8 mouse cellular contexts compared by ENCODE assay signal in the genomic region with DNA sequence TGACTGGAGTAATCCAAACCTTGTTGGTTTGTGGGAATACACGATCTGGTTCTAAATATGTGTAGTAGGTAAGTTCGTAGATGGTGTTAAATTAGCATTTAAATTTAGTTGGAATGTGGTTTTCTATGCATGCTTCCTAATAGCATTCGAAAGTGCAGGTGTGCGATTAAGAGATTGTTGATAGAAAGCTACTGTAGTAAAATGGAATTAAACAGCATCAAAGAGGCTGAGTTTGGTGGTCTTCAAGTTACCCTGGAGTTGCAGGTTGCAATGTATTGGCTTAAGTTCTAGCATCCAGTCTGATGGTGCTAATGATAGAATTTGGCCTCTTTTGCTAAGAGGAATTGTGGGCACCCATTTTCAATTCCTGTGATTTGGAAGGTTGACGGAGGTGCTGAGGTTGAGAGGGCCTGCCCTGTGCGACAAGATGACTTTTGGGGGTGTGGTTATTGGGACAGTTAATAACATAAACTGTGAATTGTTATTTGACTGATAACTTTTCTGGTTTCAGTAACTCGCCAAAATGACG. TPM values are rescaled to one million over a fixed set of nuclear protein-coding genes. Genes with fewer than 3 reads are reported as not detected.
DNase-seq lines count a peak whose midpoint lies in the region; ATAC-seq and TF ChIP-seq lines count a peak whose summit lies in the region.

No protein-coding gene starts in this region.

- ATAC-seq in forebrain, embryonic 13.5 days: no peak
- ATAC-seq in liver, embryonic 13.5 days (ENCODE audit: low read depth): no peak
- no peak for ATAC-seq in megakaryocyte progenitor cell, adult 5-6 weeks (replicated peaks; ENCODE audit: poor library complexity)

- peak overlapping the region; percentile 99 for H3K4me3 ChIP-seq in heart, embryonic 10.5 days
- H3K4me3 ChIP-seq in C2C12 (ENCODE audit: insufficient read depth, poor library complexity, severe bottlenecking): peak overlapping the region; percentile 97
- H3K4me3 ChIP-seq in forebrain, embryonic 13.5 days: peak overlapping the region; percentile 87
- H3K4me3 ChIP-seq in liver, embryonic 13.5 days (replicated peaks): peak overlapping the region; percentile 95

- WGBS in heart, embryonic 10.5 days: 18% methylated on average over 8 of the region's 8 CpGs
- 25% methylated on average over 8 of the region's 8 CpGs for WGBS in forebrain, embryonic 13.5 days
- whole genome bisulfite sequencing in liver, embryonic 13.5 days (ENCODE audit: insufficient replicate concordance): 3% methylated on average over 8 of the region's 8 CpGs

- H3K36me3 ChIP-seq in heart, embryonic 10.5 days: peaks cover 48% of the 10 kb centered on the region
- peaks cover 52% of the 10 kb centered on the region for H3K36me3 ChIP-seq in C2C12 (ENCODE audit: control insufficient read depth, insufficient read depth)
- peaks cover 46% of the 10 kb centered on the region for H3K36me3 ChIP-seq in forebrain, embryonic 13.5 days (ENCODE audit: poor library complexity, severe bottlenecking)
- H3K36me3 ChIP-seq in liver, embryonic 13.5 days: peaks cover 50% of the 10 kb centered on the region

- peak overlapping the region; percentile 100 for H3K27ac ChIP-seq in heart, embryonic 10.5 days
- peak overlapping the region; percentile 81; the same call in 1 of the 2 replicates for H3K27ac ChIP-seq in forebrain, embryonic 13.5 days
- peak overlapping the region; percentile 88 for H3K27ac ChIP-seq in liver, embryonic 13.5 days

- H3K27me3 ChIP-seq in heart, embryonic 10.5 days (ENCODE audit: insufficient read depth, poor library complexity, severe bottlenecking): no peaks in the 10 kb centered on the region
- no peaks in the 10 kb centered on the region for H3K27me3 ChIP-seq in C2C12 (ENCODE audit: control insufficient read depth, insufficient read depth, insufficient read length)
- no peaks in the 10 kb centered on the region for H3K27me3 ChIP-seq in forebrain, embryonic 13.5 days
- no peaks in the 10 kb centered on the region for H3K27me3 ChIP-seq in liver, embryonic 13.5 days

- H3K9me3 ChIP-seq in heart, embryonic 10.5 days: no peaks in the 10 kb centered on the region
- H3K9me3 ChIP-seq in forebrain, embryonic 13.5 days (replicated peaks): no peaks in the 10 kb centered on the region
- no peaks in the 10 kb centered on the region for H3K9me3 ChIP-seq in liver, embryonic 13.5 days (replicated peaks)

- H3K4me2 ChIP-seq in forebrain, embryonic 13.5 days: peak overlapping the region; percentile 82
- peak overlapping the region; percentile 74 for H3K4me2 ChIP-seq in liver, embryonic 13.5 days

- H3K79me3 ChIP-seq in C2C12 (ENCODE audit: low read depth): peaks cover 18% of the 10 kb centered on the region

- TF ChIP-seq CTCF in C2C12 (IDR thresholded peaks at IDR 0.05; ENCODE audit: control insufficient read depth, insufficient read depth, insufficient read length): no peak

- peaks cover 31% of the 10 kb centered on the region for H3K79me2 ChIP-seq in C2C12 (ENCODE audit: control insufficient read depth, insufficient read depth)

- peak overlapping the region; percentile 96 for H3K9ac ChIP-seq in forebrain, embryonic 13.5 days
- peak overlapping the region; percentile 96 for H3K9ac ChIP-seq in liver, embryonic 13.5 days

- no peak for DNase-seq in heart, embryonic 10.5 days (ENCODE audit: low spot score)
- no peak for DNase-seq in heart, postnatal 25 days (ENCODE audit: low spot score)
- DNase-seq in liver, embryonic 13.5 days: no peak
- no peak for DNase-seq in left cerebral cortex, postnatal 4 days
- DNase-seq in frontal cortex, postnatal 14 days (ENCODE audit: low spot score in 2 of 2): no peak

- H3K4me1 ChIP-seq in heart, embryonic 10.5 days: peaks cover 15% of the 10 kb centered on the region; the same call in 1 of the 2 replicates
- H3K4me1 ChIP-seq in forebrain, embryonic 13.5 days: peaks cover 18% of the 10 kb centered on the region
- peaks cover 58% of the 10 kb centered on the region for H3K4me1 ChIP-seq in liver, embryonic 13.5 days (replicated peaks)

- H3ac ChIP-seq in C2C12 (ENCODE audit: control insufficient read depth, insufficient read length, low read depth): peak overlapping the region; percentile 91

- intact Hi-C loops in heart, postnatal 25 days (cut with DNase I): loop anchor here (10.0 kb wide), 1 partner anchor 241 kb away; the partner anchor contains the start of genes Lnx2 and Polr1d
- intact Hi-C loops in left cerebral cortex, postnatal 4 days (cut with DNase I): loop anchor here (5.0 kb wide), 1 partner anchor 36 kb away; the partner anchor contains the start of gene Usp12

TF ChIP-seq in C2C12, 6 proteins besides CTCF, POLR2A, EP300 and RAD21:
- TF ChIP-seq MYOG (IDR thresholded peaks at IDR 0.05; ENCODE audit: control insufficient read depth, extremely low read depth, insufficient read length) (no peak), CEBPB (IDR thresholded peaks at IDR 0.05; ENCODE audit: low read depth) (no peak), FOSL1 (IDR thresholded peaks at IDR 0.05; ENCODE audit: insufficient read depth, low read length, poor library complexity, severe bottlenecking) (no peak), MYOD1 (IDR thresholded peaks at IDR 0.05; ENCODE audit: control insufficient read depth, insufficient read length, low read depth) (no peak), USF1 (IDR thresholded peaks at IDR 0.05; ENCODE audit: low read depth) (no peak), MAX (IDR thresholded peaks at IDR 0.05) (no peak)

RNA-seq across cellular contexts. Expression of gene Rpl21, which starts 1.0 kb away (rescaled TPM):
- polyA plus RNA-seq in heart, embryonic 10.5 days (2016; fragmentation: Nextera tagmentation; extraction: Ambion mirVana): 412 and 477 TPM in 2 replicates
- 100 to 1,000 TPM; 120 to 125 TPM for total RNA-seq in heart, postnatal 25 days (2021)
- 486 TPM for polyA plus RNA-seq in C2C12 (2012; fragmentation: generic; extraction: Trizol)
- 427 and 455 TPM in 2 replicates for polyA plus RNA-seq in forebrain, embryonic 13.5 days (2015; fragmentation: Nextera tagmentation; extraction: Ambion mirVana)
- 460 and 482 TPM in 2 replicates for polyA plus RNA-seq in liver, embryonic 13.5 days (2015; fragmentation: Nextera tagmentation; extraction: Ambion mirVana)
- 2,785 and 2,819 TPM in 2 replicates for total RNA-seq in megakaryocyte progenitor cell, adult 5-6 weeks (2015)
- total RNA-seq in megakaryocyte progenitor cell, adult 5-6 weeks (2017): 2,136 and 2,277 TPM in 2 replicates
- 100 to 1,000 TPM; 211 to 238 TPM for total RNA-seq in left cerebral cortex, postnatal 4 days (2021)

RNA-seq across cellular contexts. Expression of gene Rasl11a, which starts 11.1 kb away (rescaled TPM):
- polyA plus RNA-seq in heart, embryonic 10.5 days (2016; fragmentation: Nextera tagmentation; extraction: Ambion mirVana): 11.1 and 15.1 TPM in 2 replicates
- total RNA-seq in heart, postnatal 25 days (2021): 1 to 10 TPM; 2.2 to 3.9 TPM
- 35.3 TPM for polyA plus RNA-seq in C2C12 (2012; fragmentation: generic; extraction: Trizol)
- 17.8 and 19.4 TPM in 2 replicates for polyA plus RNA-seq in forebrain, embryonic 13.5 days (2015; fragmentation: Nextera tagmentation; extraction: Ambion mirVana)
- polyA plus RNA-seq in liver, embryonic 13.5 days (2015; fragmentation: Nextera tagmentation; extraction: Ambion mirVana): 2.9 and 3.1 TPM in 2 replicates
- 0.47 TPM in 1 of 2 replicates, not detected in the other for total RNA-seq in megakaryocyte progenitor cell, adult 5-6 weeks (2015)
- total RNA-seq in megakaryocyte progenitor cell, adult 5-6 weeks (2017): not detected in 2 replicates
- 10 to 100 TPM; 10.0 to 10.6 TPM for total RNA-seq in left cerebral cortex, postnatal 4 days (2021)

RNA-seq across cellular contexts. Expression of gene Usp12, which starts 38.9 kb away (rescaled TPM):
- polyA plus RNA-seq in heart, embryonic 10.5 days (2016; fragmentation: Nextera tagmentation; extraction: Ambion mirVana): 14.7 and 14.9 TPM in 2 replicates
- 10 to 100 TPM; 15.3 to 16.6 TPM for total RNA-seq in heart, postnatal 25 days (2021)
- 22.2 TPM for polyA plus RNA-seq in C2C12 (2012; fragmentation: generic; extraction: Trizol)
- 11.0 and 13.5 TPM in 2 replicates for polyA plus RNA-seq in forebrain, embryonic 13.5 days (2015; fragmentation: Nextera tagmentation; extraction: Ambion mirVana)
- polyA plus RNA-seq in liver, embryonic 13.5 days (2015; fragmentation: Nextera tagmentation; extraction: Ambion mirVana): 7.8 and 9.9 TPM in 2 replicates
- 14.2 and 16.4 TPM in 2 replicates for total RNA-seq in megakaryocyte progenitor cell, adult 5-6 weeks (2015)
- total RNA-seq in megakaryocyte progenitor cell, adult 5-6 weeks (2017): 35.3 and 50.1 TPM in 2 replicates
- 10 to 100 TPM; 49.0 to 53.9 TPM for total RNA-seq in left cerebral cortex, postnatal 4 days (2021)
